Mouse (Mus musculus) megakaryocyte, embryonic 14.5 days (primary cell): ENCODE measurements around the gene Slc3a2. TPM values are rescaled to one million over a fixed set of nuclear protein-coding genes. Genes with fewer than 3 reads are reported as not detected.

Experiments used
- H3K27me3 ChIP-seq: replicated peaks from 2 replicates; pipeline ENCODE3; 2012; ENCODE audit warnings: inconsistent platforms
- H3K36me3 ChIP-seq: replicated peaks from 2 replicates; pipeline ENCODE3; 2012; ENCODE audit warnings: low read length, inconsistent platforms, mixed read lengths
- H3K4me1 ChIP-seq: 2 replicates; pipeline ENCODE4 v1.6.1; 2012; ENCODE audit warnings: inconsistent platforms
- H3K4me3 ChIP-seq: replicated peaks from 2 replicates; pipeline ENCODE3; 2012; ENCODE audit warnings: moderate library complexity, mild to moderate bottlenecking, inconsistent platforms
- H3K9me3 ChIP-seq: 2 replicates; pipeline ENCODE4 v1.6.1; 2012; ENCODE audit warnings: inconsistent platforms
- FLI1 ChIP-seq: IDR thresholded peaks from 2 replicates; pipeline ENCODE4 v1.6.1; 2012; ENCODE audit warnings: low read length, inconsistent platforms, mixed read lengths
- GATA1 ChIP-seq: IDR thresholded peaks from 3 replicates; pipeline ENCODE4 v1.6.1; 2012; ENCODE audit warnings: mixed read lengths, low read length, inconsistent platforms, borderline replicate concordance
- polyA plus RNA-seq: library from polyadenylated mRNA; stranded (reverse); fragments of >175 nt; gene quantifications from 2 replicates; pipeline ENCODE4 v1.2.3, GENCODE M21; 2012; ENCODE audit warnings: low replicate concordance; ENCODE audit not compliant: insufficient read depth

Gene Slc3a2
- polyA plus RNA-seq, 1 experiment = 161 TPM

DNA sequence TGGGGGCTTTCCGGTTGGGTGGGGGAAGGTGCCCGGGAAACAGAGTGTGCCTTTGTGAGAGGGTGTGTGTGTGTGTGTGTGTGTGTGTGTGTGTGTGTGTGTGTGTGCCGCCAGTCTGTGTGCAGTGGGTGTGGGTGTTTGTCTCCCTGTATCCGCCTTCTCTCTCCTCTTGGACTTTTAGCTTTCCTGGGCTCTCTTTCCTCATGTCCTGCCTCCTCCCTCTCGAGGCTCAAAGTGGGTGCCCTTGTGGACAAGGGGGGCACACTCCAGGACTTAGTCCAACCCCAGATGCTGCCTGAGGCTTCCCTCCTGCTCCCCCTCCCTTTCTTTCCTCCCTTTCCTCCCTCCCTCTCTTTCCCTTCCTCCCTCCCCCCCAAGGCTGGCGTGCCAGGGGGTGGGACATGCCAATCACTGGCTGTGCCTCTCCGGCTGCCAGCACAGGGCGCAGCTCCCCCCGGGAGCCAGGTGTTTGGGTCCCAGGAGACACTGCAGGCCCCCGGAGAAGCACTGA lies 59.2 kb downstream of the Slc3a2 start:
- Histone ChIP-seq H3K4me1 (peaks cover 44% of the 10 kb centered on the region), H3K36me3 (no peaks in the 10 kb centered on the region), H3K9me3 (no peaks in the 10 kb centered on the region), H3K27me3 (peaks cover 51% of the 10 kb centered on the region), H3K4me3 (no peak overlapping the region)
- TF ChIP-seq GATA1 = no peak
- TF ChIP-seq FLI1 = no peak

DNA sequence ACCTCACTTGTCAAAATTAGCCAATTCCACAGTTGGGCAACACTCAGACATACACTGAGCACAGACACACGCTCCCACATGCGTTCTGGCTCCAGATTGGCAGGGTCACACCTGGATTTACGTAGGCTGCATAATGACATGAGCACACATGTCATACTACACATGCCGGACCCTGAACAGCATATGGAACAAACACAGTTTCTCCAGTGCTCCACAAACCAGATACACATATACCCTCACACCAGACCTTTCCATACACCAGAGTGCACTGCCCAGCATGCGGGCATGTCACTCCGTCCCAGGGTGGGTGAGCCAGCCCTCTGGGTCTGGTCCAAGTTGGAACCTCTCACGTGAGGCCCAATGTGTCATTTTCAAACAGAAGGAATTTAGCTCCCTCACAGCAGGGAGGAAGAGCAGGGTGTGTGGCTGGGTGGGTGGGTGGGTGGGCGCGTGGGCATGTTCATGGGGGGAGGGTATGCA lies 59.8 kb downstream of the Slc3a2 start, which contains the start of gene Chrm1:
TSS of gene Chrm1 (plus strand) at position 430 of the 480 bp plus-strand sequence.
- Histone ChIP-seq H3K4me1 (peaks cover 44% of the 10 kb centered on the region), H3K36me3 (no peaks in the 10 kb centered on the region), H3K9me3 (no peaks in the 10 kb centered on the region), H3K27me3 (peaks cover 53% of the 10 kb centered on the region), H3K4me3 (peak within 1 kb of the TSS; percentile 90)
- TF ChIP-seq FLI1 (no peak), GATA1 (no peak)

DNA sequence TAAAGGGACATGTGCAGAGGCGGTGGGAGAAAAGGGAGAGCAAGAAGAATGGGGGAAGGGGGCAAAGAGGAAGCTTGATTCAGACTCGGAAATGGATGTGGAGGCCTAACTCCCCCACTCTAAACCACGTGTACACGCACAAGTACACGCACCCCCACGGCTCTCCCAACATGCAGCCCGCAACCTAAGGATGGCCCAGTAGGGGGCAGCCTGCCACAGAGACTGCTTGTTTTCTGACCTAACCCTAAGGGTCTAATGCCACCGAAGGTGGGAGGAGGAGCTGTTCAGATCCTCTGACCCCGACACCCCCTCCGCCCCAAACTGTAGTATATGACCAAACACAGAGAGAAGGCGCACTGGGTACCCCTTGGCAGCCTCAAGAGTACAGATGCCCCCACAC lies 60.8 kb downstream of the Slc3a2 start:
- no peaks in the 10 kb centered on the region for H3K36me3 ChIP-seq
- H3K9me3 ChIP-seq = no peaks in the 10 kb centered on the region
- peak overlapping the region; percentile 90 for H3K4me3 ChIP-seq
- H3K27me3 ChIP-seq = peaks cover 57% of the 10 kb centered on the region
- no peak for TF ChIP-seq GATA1
- no peak for TF ChIP-seq FLI1
- peaks cover 47% of the 10 kb centered on the region for H3K4me1 ChIP-seq

DNA sequence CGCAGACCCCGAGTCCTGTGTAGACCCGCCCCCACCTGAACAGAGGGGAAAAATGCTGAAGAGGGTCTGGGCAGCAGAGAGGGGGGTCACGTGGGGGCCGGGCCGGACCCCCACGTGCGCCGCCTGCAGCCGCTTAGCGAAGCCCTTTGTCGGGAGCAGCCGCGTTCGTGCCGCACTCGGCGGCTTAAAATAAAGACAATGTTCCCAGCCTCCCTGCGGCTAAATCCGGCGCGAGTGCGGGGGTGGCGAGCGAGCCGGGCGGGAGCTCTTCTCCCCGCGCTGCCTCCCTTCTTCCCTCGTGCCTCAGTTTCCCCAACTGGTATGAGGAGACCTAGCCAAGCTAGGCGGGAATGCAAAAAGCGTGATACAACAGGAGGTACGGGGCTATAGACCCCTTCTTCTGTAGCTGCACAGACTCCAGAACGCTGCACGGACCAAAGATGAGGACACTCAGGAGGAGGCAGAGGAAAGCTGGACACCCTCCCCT lies 61.3 kb downstream of the Slc3a2 start:
- TF ChIP-seq GATA1 (no peak), FLI1 (no peak)
- Histone ChIP-seq H3K4me3 (peak overlapping the region; percentile 90), H3K36me3 (no peaks in the 10 kb centered on the region), H3K4me1 (peaks cover 47% of the 10 kb centered on the region), H3K27me3 (peaks cover 57% of the 10 kb centered on the region), H3K9me3 (no peaks in the 10 kb centered on the region)

Other genes starting within 250 kb of the Slc3a2 start
- not detected in 2 replicates for gene Slc22a8, start 132.1 kb downstream of the Slc3a2 start, polyA plus RNA-seq
- gene Slc22a6, start 105.3 kb downstream of the Slc3a2 start, polyA plus RNA-seq = not detected in 2 replicates
- 0.02 TPM in 1 of 2 replicates, not detected in the other for gene Chrm1, start 59.6 kb downstream of the Slc3a2 start, polyA plus RNA-seq
- gene Wdr74, start 12.5 kb upstream of the Slc3a2 start, polyA plus RNA-seq = 3.7 and 16.5 TPM in 2 replicates
- gene 1700092M07Rik, start 17.3 kb upstream of the Slc3a2 start, polyA plus RNA-seq = 0.86 TPM in 1 of 2 replicates, not detected in the other
- 18.8 and 39.1 TPM in 2 replicates for gene Stx5a, start 18.0 kb upstream of the Slc3a2 start, polyA plus RNA-seq
- gene Nxf1, start 33.7 kb upstream of the Slc3a2 start, polyA plus RNA-seq = 10.6 and 13.3 TPM in 2 replicates
- 53.5 and 407 TPM in 2 replicates for gene Tmem223, start 47.6 kb upstream of the Slc3a2 start, polyA plus RNA-seq
- gene Tmem179b, start 51.1 kb upstream of the Slc3a2 start, polyA plus RNA-seq = 154 and 203 TPM in 2 replicates
- gene Taf6l, start 63.0 kb upstream of the Slc3a2 start, polyA plus RNA-seq = 33.7 and 61.6 TPM in 2 replicates
- 6.3 TPM in 1 of 2 replicates, not detected in the other for gene Polr2g, start 75.2 kb upstream of the Slc3a2 start, polyA plus RNA-seq
- 1.3 and 5.9 TPM in 2 replicates for gene Zbtb3, start 79.2 kb upstream of the Slc3a2 start, polyA plus RNA-seq
- 0.51 TPM in 1 of 2 replicates, not detected in the other for gene Ttc9c, start 96.0 kb upstream of the Slc3a2 start, polyA plus RNA-seq
- 13.5 and 54.1 TPM in 2 replicates for gene Hnrnpul2, start 96.6 kb upstream of the Slc3a2 start, polyA plus RNA-seq
- 44.9 and 148 TPM in 2 replicates for gene AC129217.1, start 106.4 kb upstream of the Slc3a2 start, polyA plus RNA-seq
- 124 and 182 TPM in 2 replicates for gene Bscl2, start 114.1 kb upstream of the Slc3a2 start, polyA plus RNA-seq
- gene Gng3, start 115.8 kb upstream of the Slc3a2 start, polyA plus RNA-seq = not detected in 2 replicates
- gene Lrrn4cl, start 127.4 kb upstream of the Slc3a2 start, polyA plus RNA-seq = 0.23 TPM in 1 of 2 replicates, not detected in the other
- 125 and 325 TPM in 2 replicates for gene Ubxn1, start 148.1 kb upstream of the Slc3a2 start, polyA plus RNA-seq
- gene Uqcc3, start 157.6 kb upstream of the Slc3a2 start, polyA plus RNA-seq = 6.2 and 84.6 TPM in 2 replicates
- 1.5 TPM in 1 of 2 replicates, not detected in the other for gene Lbhd1, start 160.4 kb upstream of the Slc3a2 start, polyA plus RNA-seq
- gene Gm49403, start 160.6 kb upstream of the Slc3a2 start, polyA plus RNA-seq = not detected in 2 replicates
- gene 1810009A15Rik, start 165.5 kb upstream of the Slc3a2 start, polyA plus RNA-seq = 10.2 and 72.7 TPM in 2 replicates
- gene Gm49416, start 165.6 kb upstream of the Slc3a2 start, polyA plus RNA-seq = 12.5 TPM in 1 of 2 replicates, not detected in the other
- gene Ints5, start 169.6 kb upstream of the Slc3a2 start, polyA plus RNA-seq = 22.4 and 29.0 TPM in 2 replicates
- gene Ganab, start 174.7 kb upstream of the Slc3a2 start, polyA plus RNA-seq = 4.0 and 25.1 TPM in 2 replicates
- gene B3gat3, start 197.0 kb upstream of the Slc3a2 start, polyA plus RNA-seq = 135 and 141 TPM in 2 replicates
- 4.2 and 8.2 TPM in 2 replicates for gene Rom1, start 206.0 kb upstream of the Slc3a2 start, polyA plus RNA-seq
- 31.6 and 32.2 TPM in 2 replicates for gene Eml3, start 206.2 kb upstream of the Slc3a2 start, polyA plus RNA-seq
- gene Mta2, start 218.5 kb upstream of the Slc3a2 start, polyA plus RNA-seq = 5.1 and 27.3 TPM in 2 replicates
- 25.5 and 37.3 TPM in 2 replicates for gene Tut1, start 230.5 kb upstream of the Slc3a2 start, polyA plus RNA-seq
- 36.7 and 78.5 TPM in 2 replicates for gene Eef1g, start 243.7 kb upstream of the Slc3a2 start, polyA plus RNA-seq